12 mouse cellular contexts compared by ENCODE assay signal in genomic region chr1:62750408-62751008, GRCm38 (mm10). TPM values are rescaled to one million over a fixed set of nuclear protein-coding genes. Genes with fewer than 3 reads are reported as not detected.
DNase-seq lines count a peak whose midpoint lies in the region; ATAC-seq and TF ChIP-seq lines count a peak whose summit lies in the region.
"Had no signal": no experiment of that assay in that cellular context is flagged by ENCODE, and none has a peak within 500 bp of the region (broad histone marks: within the 10 kb centered on the region; RNA-seq: fewer than 3 reads in every experiment).

No protein-coding gene starts in this region.

- TF ChIP-seq POLR2A in kidney, adult 2 months (IDR thresholded peaks at IDR 0.05; ENCODE audit: low read depth, low read length): no peak

- peak; percentile 33; the same call in 1 of the 2 replicates for ATAC-seq in cerebellum, adult (ENCODE audit: insufficient number of reproducible peaks, low FRiP score, low TSS enrichment)
- ATAC-seq: intestine, postnatal 0 days had no signal

- no peak for DNase-seq in cerebellum, postnatal 10 days
- DNase-seq in kidney, adult 2 months: peak; percentile 43
- DNase-seq in kidney, adult 8-10 months: no peak
- DNase-seq in right cerebral cortex, postnatal 25 days: peak; percentile 56
- no peak for DNase-seq in right cerebral cortex, adult 18-20 months
- peak; percentile 62 for DNase-seq in telencephalon, adult 2 months (ENCODE audit: low read depth, low spot score)
- no peak for DNase-seq in adrenal gland, postnatal 14 days

- H3K27me3 ChIP-seq in kidney, adult 2 months (replicated peaks; ENCODE audit: control insufficient read depth, insufficient read depth, low read length): no peaks in the 10 kb centered on the region
- H3K27me3 ChIP-seq: heart, embryonic 12.5 days; limb, embryonic 12.5 days had no signal

- H3K27ac ChIP-seq in kidney, adult 2 months (ENCODE audit: insufficient read depth, low read depth, low read length): peak overlapping the region; percentile 39; the same call in 1 of the 2 replicates
- H3K27ac ChIP-seq: limb, embryonic 12.5 days had no signal

- TF ChIP-seq CTCF in kidney, adult 2 months (conservative IDR thresholded peaks at IDR 0.05; ENCODE audit: insufficient read depth, insufficient read length, low read depth, low read length): no peak

- 55% methylated on average over 5 of the region's 5 CpGs for WGBS in kidney, adult 2 months

- peaks cover 7% of the 10 kb centered on the region for H3K4me1 ChIP-seq in kidney, adult 2 months (ENCODE audit: control insufficient read depth, insufficient read depth, low read length)

- no peak overlapping the region for H3K4me3 ChIP-seq in kidney, adult 2 months (ENCODE audit: insufficient read depth, low read depth, low read length)
- H3K4me3 ChIP-seq: heart, embryonic 12.5 days; limb, embryonic 12.5 days; neural tube, embryonic 13.5 days had no signal

- no peaks in the 10 kb centered on the region for H3K36me3 ChIP-seq in kidney, adult 2 months (ENCODE audit: control insufficient read depth, insufficient read depth, low read length)
- H3K36me3 ChIP-seq: heart, embryonic 12.5 days had no signal

RNA-seq across cellular contexts. Expression of gene Nrp2, which starts 47.4 kb away (rescaled TPM):
- 16.2 and 17.1 TPM in 2 replicates for polyA plus RNA-seq in kidney, adult 2 months (2012; rRNA removed)
- 43.7 and 46.6 TPM in 2 replicates for total RNA-seq in adrenal gland, postnatal 14 days (2021)

Comparison
In these comparisons a context has a peak if more than half of its experiments do, and no peak if none do; other contexts are left out.
1. DNase-seq: peak in kidney, adult 2 months (single experiment), right cerebral cortex, postnatal 25 days (single experiment) and telencephalon, adult 2 months (single experiment); none in cerebellum, postnatal 10 days (0 of 2), kidney, adult 8-10 months (0 of 2), right cerebral cortex, adult 18-20 months (single experiment) and adrenal gland, postnatal 14 days (single experiment).